Mouse (Mus musculus): ENCODE measurements around the gene Sox9.

- no peak for TF ChIP-seq GATA1 (IDR thresholded peaks at IDR 0.05; ENCODE audit: borderline replicate concordance, low read length)
- no peak for TF ChIP-seq CTCF (IDR thresholded peaks at IDR 0.05; ENCODE audit: low read depth, low read length)
- TF ChIP-seq POLR2AphosphoS5 (IDR thresholded peaks at IDR 0.05; ENCODE audit: insufficient replicate concordance, low read depth, low read length): no peak
- no peak for TF ChIP-seq GATA2 (IDR thresholded peaks at IDR 0.05; ENCODE audit: borderline replicate concordance, low read depth, low read length)
Observed at GRCm38 (mm10) chr11:112783401-112784346, 1.6 kb downstream of the Sox9 start.

All from G1E (cell line).